Mouse (Mus musculus) liver, embryonic 14.5 days (tissue): Measurements from ENCODE around the gene Arl4d. TPM values are rescaled to one million over a fixed set of nuclear protein-coding genes. Genes with fewer than 3 reads are reported as not detected.

Experiments used
- ATAC-seq: fragments of 200-750 bp; cut with Nextera tagmentation; 2 replicates; pipeline ENCODE4 v1.8.0; 2017; ENCODE audit warnings: moderate number of reproducible peaks, mild to moderate bottlenecking, moderate library complexity; ENCODE audit not compliant: insufficient read depth
- DNase-seq, 3 experiments: peaks; one replicate each; pipeline ENCODE4 v3.0.0-alpha.2; 2012 to 2013; ENCODE audit warnings: low read depth in 3 of 3, low spot score in 3 of 3
- H3K27ac ChIP-seq: fragments of 300-500 bp; sonication (generic); 2 replicates; pipeline ENCODE4 v1.5.1; 2014; ENCODE audit warnings: moderate library complexity, mild to moderate bottlenecking, control low read depth, inconsistent platforms
- H3K27me3 ChIP-seq: fragments of 300-500 bp; sonication (generic); 2 replicates; pipeline ENCODE4 v1.6.1; 2014; ENCODE audit warnings: mild to moderate bottlenecking, low read length, moderate library complexity; ENCODE audit not compliant: control insufficient read depth, insufficient read depth
- H3K36me3 ChIP-seq: fragments of 300-500 bp; sonication (generic); replicated peaks from 2 replicates; pipeline ENCODE4 v1.6.1; 2014; ENCODE audit warnings: low read depth; ENCODE audit not compliant: control insufficient read depth, insufficient read depth
- H3K4me1 ChIP-seq, 2 experiments: fragments of 200-500 bp in 1 of 2; fragments of 300-500 bp in 1 of 2; sonication (generic) in 1 of 2; replicated peaks; 2 replicates each; pipeline ENCODE4 v1.6.1; 2012 to 2014; ENCODE audit warnings: antibody characterized with exemption in 1 of 2, inconsistent platforms in 1 of 2, low read length in 1 of 2; ENCODE audit not compliant: control insufficient read depth in 2 of 2, insufficient read depth in 2 of 2
- H3K4me2 ChIP-seq: fragments of 300-500 bp; sonication (generic); 2 replicates; pipeline ENCODE4 v1.6.1; 2014; ENCODE audit warnings: low read depth, mild to moderate bottlenecking, control low read depth, moderate library complexity
- H3K4me3 ChIP-seq, 2 experiments: fragments of 200-500 bp in 1 of 2; fragments of 300-500 bp in 1 of 2; sonication (generic) in 1 of 2; 2 replicates each; pipeline ENCODE4 v1.5.1; 2012 to 2014; ENCODE audit warnings: low read depth in 2 of 2, low read length in 2 of 2, mild to moderate bottlenecking in 2 of 2, control low read depth in 1 of 2, inconsistent platforms in 1 of 2, moderate library complexity in 1 of 2; ENCODE audit not compliant: insufficient read depth in 1 of 2
- H3K9ac ChIP-seq: fragments of 300-500 bp; sonication (generic); replicated peaks from 2 replicates; pipeline ENCODE4 v1.6.1; 2014; ENCODE audit warnings: mild to moderate bottlenecking, control low read depth, moderate library complexity
- H3K9me3 ChIP-seq: fragments of 300-500 bp; sonication (generic); 2 replicates; pipeline ENCODE4 v1.6.1; 2016; ENCODE audit warnings: low read length, mixed read lengths; ENCODE audit not compliant: control insufficient read depth
- CTCF ChIP-seq: IDR thresholded peaks from 2 replicates; pipeline ENCODE4 v1.5.1; 2016; ENCODE audit warnings: antibody characterized with exemption, low read depth, control low read depth
- EP300 ChIP-seq: IDR thresholded peaks from 2 replicates; pipeline ENCODE4 v1.6.1; 2016; ENCODE audit warnings: antibody characterized with exemption, low read depth
- WGBS: fragments of 180-500 bp; shearing (Covaris S2); extraction: QIAGEN DNeasy Blood & Tissue Kit; methylation state at CpG from one replicate; pipeline ENCODE4 v1.1.7; 2014; ENCODE audit not compliant: insufficient replicate concordance; 5-methylcytosine and 5-hydroxymethylcytosine counted together
- polyA plus RNA-seq, 2 experiments: library from polyadenylated mRNA; depleted of rRNA in 1 of 2; stranded (reverse) in 1 of 2; unstranded in 1 of 2; fragments of >200 nt; fragmentation: Nextera tagmentation in 1 of 2; extraction: Ambion mirVana in 1 of 2; gene quantifications; 2 replicates each; pipeline versions ENCODE4 v1.2.1 to v1.2.3; 2012 to 2014

Arl4d gene
- polyA plus RNA-seq, 2 experiments: 0.46 to 0.84 TPM

DNA sequence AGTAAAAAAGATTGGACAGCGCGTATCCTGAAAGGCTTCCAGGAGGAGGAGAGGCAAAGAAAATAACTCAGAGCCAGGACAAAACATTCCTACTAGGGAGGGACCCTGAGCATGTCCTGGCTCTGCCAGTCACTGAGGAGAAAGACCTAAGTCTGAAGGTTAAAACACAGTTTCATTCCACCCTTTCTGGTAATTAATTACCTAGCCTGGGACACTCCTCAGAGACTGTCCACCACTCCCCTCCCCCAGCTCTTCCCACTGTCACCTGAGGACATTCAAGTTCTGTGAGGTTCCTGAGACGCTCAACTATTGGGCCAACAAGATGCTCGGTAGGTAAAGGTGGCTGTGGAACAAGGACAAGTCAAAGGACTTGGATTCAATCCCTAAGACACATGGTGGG lies 10.0 kb downstream of the Arl4d start:
- no peak for DNase-seq
- Histone ChIP-seq H3K9me3 (no peaks in the 10 kb centered on the region), H3K4me2 (no peak overlapping the region), H3K4me1 (peaks cover 0 to 16% of the 10 kb centered on the region in 2 experiments), H3K27me3 (no peaks in the 10 kb centered on the region), H3K4me3 (no peak overlapping the region), H3K36me3 (no peaks in the 10 kb centered on the region), H3K27ac (no peak overlapping the region), H3K9ac (no peak overlapping the region)
- 83% methylated on average over 4 of the region's 4 CpGs for WGBS
- TF ChIP-seq CTCF (no peak), EP300 (no peak)
- ATAC-seq: no peak

DNA sequence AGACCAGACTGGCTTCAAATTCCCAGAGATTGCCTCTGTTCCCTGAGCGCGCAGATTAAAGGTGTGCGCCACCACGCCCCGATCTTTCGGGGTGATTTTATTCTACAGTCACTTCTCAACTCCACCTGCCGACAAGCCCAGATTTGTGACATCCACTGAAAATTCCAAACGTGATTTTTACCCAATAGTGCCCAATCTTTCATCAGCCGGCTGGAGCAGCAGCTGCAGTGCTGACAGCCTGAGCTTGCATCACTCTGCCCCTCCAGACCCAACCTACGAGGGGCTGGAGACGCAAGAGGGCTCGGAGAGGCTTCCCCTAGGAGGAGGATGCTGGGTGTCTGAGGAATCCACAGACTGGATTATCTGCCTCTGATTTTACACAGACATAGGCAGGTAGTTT lies 12.3 kb downstream of the Arl4d start:
- TF ChIP-seq EP300 (no peak), CTCF (no peak)

DNA sequence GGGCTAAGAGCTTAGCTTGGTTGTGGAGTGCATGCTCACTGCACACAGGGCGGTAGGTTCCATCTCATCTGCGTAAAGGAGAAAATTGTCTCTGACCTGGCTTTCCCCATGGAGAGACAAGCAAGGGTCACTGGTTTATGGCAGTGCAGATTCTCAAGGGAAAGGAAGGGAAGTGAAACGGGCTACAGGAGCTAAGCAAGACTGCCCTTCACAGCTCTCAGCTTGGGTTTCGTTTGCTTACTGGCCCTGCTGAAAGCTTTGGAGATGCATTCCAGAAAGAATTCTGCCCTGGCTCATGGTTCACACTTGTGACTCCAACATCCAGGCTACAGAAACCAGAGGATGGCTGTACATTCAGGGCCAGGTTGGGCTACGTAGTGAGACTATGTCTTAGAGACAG lies 13.4 kb downstream of the Arl4d start:
- H3K9ac ChIP-seq: no peak overlapping the region
- no peak overlapping the region for H3K27ac ChIP-seq
- no peak overlapping the region for H3K4me2 ChIP-seq
- H3K4me1 ChIP-seq: peaks cover 0 to 2% of the 10 kb centered on the region in 2 experiments; a peak in 1 of 4 replicates
- no peak for TF ChIP-seq CTCF
- TF ChIP-seq EP300: no peak
- ATAC-seq: no peak
- no peaks in the 10 kb centered on the region for H3K27me3 ChIP-seq
- H3K4me3 ChIP-seq: no peak overlapping the region
- no peak for DNase-seq
- 65% methylated on average over 5 of the region's 5 CpGs for WGBS
- no peaks in the 10 kb centered on the region for H3K36me3 ChIP-seq
- no peaks in the 10 kb centered on the region for H3K9me3 ChIP-seq

More for the DNA sequence above, 12.3 kb downstream of the Arl4d start:
- ATAC-seq (no peak), DNase-seq (no peak)
- Histone ChIP-seq H3K9me3 (no peaks in the 10 kb centered on the region), H3K27ac (no peak overlapping the region), H3K4me3 (no peak overlapping the region), H3K4me2 (no peak overlapping the region), H3K36me3 (no peaks in the 10 kb centered on the region), H3K4me1 (peaks cover 0 to 11% of the 10 kb centered on the region in 2 experiments; a peak in 3 of 4 replicates), H3K27me3 (no peaks in the 10 kb centered on the region), H3K9ac (no peak overlapping the region)
- WGBS: 74% methylated on average over 12 of the region's 12 CpGs

GRCm38 (mm10) chr11:101679907-101680306 lies 14.6 kb downstream of the Arl4d start:
- ATAC-seq: no peak
- H3K27ac ChIP-seq: no peak overlapping the region
- 31% methylated on average over 6 of the region's 7 CpGs for WGBS
- H3K4me1 ChIP-seq: no peaks in the 10 kb centered on the region
- H3K9ac ChIP-seq: no peak overlapping the region
- no peaks in the 10 kb centered on the region for H3K9me3 ChIP-seq
- TF ChIP-seq CTCF (no peak), EP300 (no peak)
- H3K27me3 ChIP-seq: no peaks in the 10 kb centered on the region
- no peak overlapping the region for H3K4me3 ChIP-seq
- no peak overlapping the region for H3K4me2 ChIP-seq
- no peaks in the 10 kb centered on the region for H3K36me3 ChIP-seq
- no peak for DNase-seq

DNA sequence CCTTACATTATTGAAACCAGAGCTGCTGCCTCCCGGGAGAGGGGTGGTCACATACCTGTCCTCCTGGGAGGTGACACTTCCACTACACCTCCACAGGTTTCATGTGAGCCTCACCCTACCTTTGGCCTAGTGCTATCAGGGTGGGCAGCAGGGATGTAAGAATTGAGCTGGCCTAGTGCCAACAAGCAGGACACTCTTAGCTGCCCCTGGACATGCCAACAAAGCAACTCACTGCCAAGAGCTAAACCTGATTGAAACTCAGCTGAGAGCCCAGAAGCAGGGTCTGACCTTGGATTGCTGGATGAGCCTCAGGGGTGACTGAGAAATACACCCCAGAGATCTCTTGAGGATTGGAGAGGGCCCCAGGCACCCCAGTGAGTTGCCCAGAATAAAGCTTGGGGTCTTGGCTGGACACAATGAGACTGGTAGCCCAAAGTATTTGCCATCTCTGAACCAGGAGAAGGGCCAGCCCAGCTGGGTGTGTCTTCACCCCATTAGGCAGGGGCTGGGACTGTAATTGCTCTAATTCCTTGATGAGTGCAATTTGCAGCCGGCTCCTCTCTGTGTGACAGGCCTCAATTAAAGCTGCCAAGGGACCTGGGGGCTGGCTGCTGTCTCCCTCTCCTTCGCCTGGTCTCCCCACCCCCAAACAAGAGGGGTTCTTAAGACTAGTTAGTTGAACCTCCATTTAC lies 15.4 kb downstream of the Arl4d start:
- TF ChIP-seq CTCF: no peak
- no peak for TF ChIP-seq EP300
- no peak overlapping the region for H3K9ac ChIP-seq
- ATAC-seq (no peak), DNase-seq (no peak)
- H3K4me3 ChIP-seq: no peak overlapping the region
- no peaks in the 10 kb centered on the region for H3K9me3 ChIP-seq
- H3K4me2 ChIP-seq: no peak overlapping the region
- no peaks in the 10 kb centered on the region for H3K36me3 ChIP-seq
- 50% methylated on average over 3 of the region's 3 CpGs for WGBS
- no peaks in the 10 kb centered on the region for H3K4me1 ChIP-seq
- H3K27me3 ChIP-seq: no peaks in the 10 kb centered on the region
- no peak overlapping the region for H3K27ac ChIP-seq
